Mouse (Mus musculus): ENCODE data around the gene Lamtor1.

DNA sequence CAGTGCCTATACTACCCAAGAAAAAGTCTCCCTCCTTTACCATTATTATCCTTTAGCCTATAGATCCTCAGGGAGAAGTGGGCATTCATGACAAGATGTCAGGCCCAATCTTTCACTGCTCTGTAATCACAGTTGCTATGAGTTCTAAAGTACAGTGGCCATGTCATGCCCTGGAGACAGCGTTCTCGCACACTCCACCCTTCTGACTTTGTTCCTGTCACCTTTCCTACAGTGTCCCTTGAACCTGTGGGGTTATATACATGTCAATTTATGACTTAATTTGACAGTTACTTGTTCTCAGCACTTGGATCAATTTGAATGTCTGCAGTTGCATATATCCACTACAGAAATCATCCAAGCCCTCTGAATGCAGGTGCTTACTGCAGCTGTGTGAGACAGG lies 57.1 kb downstream of the Lamtor1 start:
- TF ChIP-seq EP300 (optimal IDR thresholded peaks at IDR 0.05) (no peak), CTCF (IDR thresholded peaks at IDR 0.05; ENCODE audit: low read depth) (no peak)
